Mouse (Mus musculus): ENCODE measurements around the gene Gpr132. TPM values are rescaled to one million over a fixed set of nuclear protein-coding genes. Genes with fewer than 3 reads are reported as not detected.
"Not testable (repeated sequence)": the region's sequence is repeated elsewhere in the genome, so short reads cannot be mapped to it uniquely, and the experiment has no call there.

The Gpr132 gene
- polyA plus RNA-seq, 1 experiment = 4.1 TPM

- DNase-seq (ENCODE audit: low spot score) = no peak
These were observed 14.8 kb downstream of the Gpr132 start for GRCm38 (mm10) chr12:112853050-112853729.

- DNase-seq (ENCODE audit: low spot score) = no peak
These were observed 16.9 kb downstream of the Gpr132 start for GRCm38 (mm10) chr12:112851116-112851515.

DNA sequence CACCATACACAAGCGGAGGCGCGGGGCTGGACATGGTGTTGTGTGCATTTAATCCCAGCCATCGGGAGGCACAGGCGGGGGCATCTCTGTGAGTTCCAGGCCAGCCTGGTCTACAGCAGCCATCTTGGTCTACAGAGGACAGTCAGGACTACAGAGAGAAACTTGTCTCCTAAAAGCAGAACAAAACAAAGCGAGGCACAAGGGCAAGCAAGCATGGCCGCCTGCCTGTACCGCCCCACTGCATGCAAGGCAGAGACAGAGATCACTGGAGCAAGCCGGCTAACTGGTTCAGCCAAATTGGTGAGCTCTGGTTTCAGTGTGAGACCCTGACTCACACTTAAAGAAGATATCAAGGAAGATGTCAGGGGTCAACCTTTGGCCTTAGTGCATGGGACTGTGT is 17.7 kb downstream of the Gpr132 start:
- no peak for DNase-seq (ENCODE audit: low spot score)

GRCm38 (mm10) chr12:112849235-112850022 is 18.6 kb downstream of the Gpr132 start:
- DNase-seq (ENCODE audit: low spot score) = no peak

GRCm38 (mm10) chr12:112847880-112848279 is 20.1 kb downstream of the Gpr132 start:
- no peak for DNase-seq (ENCODE audit: low spot score)

DNA sequence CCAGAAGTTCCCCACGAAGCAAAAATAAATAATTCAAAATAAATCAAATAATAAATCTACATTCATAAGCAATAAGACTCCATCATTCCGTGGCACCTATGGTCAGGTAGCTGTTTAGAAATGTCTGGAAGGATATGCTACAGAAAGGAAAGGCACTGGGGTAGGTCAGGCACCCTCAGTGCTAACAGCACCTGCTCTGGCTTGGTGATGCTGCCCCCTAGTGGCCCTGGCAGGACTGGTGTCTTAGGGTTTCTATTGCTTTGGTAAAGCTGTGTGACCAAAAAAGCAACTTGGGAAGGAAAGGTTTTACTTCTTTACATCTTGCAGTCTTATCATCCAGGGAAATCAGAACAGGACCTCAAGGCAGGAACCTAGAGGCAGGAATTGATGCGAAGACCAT is 24.2 kb downstream of the Gpr132 start:
- DNase-seq (ENCODE audit: low spot score) = peak; percentile 80

DNA sequence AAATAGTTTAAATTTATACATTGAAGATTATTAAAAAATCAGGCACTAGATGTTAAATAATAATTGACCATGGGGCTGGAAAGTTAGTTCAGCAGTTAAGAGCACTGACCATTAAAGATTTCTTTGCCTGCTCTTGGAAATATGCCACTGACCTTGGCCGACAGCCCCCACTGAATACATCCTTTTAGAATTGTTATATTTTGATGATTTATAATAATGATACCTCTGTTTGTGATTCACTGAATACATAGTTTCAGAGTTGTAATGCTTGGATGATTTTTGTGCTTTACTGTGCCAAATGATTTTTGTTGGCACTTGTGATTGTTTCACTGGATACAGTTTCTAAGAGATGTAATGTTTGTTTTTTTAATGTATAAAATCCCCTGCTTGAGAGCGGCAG is 25.9 kb downstream of the Gpr132 start:
- not testable (repeated sequence) for DNase-seq (ENCODE audit: low spot score)

GRCm38 (mm10) chr12:112841338-112841892 is 26.6 kb downstream of the Gpr132 start:
- DNase-seq (ENCODE audit: low spot score) = not testable (repeated sequence)

- DNase-seq (ENCODE audit: low spot score) = no peak
These were observed 27.6 kb downstream of the Gpr132 start for GRCm38 (mm10) chr12:112840209-112841086.

- no peak for DNase-seq (ENCODE audit: low spot score)
These were observed 33.0 kb downstream of the Gpr132 start for GRCm38 (mm10) chr12:112835046-112835445.

DNA sequence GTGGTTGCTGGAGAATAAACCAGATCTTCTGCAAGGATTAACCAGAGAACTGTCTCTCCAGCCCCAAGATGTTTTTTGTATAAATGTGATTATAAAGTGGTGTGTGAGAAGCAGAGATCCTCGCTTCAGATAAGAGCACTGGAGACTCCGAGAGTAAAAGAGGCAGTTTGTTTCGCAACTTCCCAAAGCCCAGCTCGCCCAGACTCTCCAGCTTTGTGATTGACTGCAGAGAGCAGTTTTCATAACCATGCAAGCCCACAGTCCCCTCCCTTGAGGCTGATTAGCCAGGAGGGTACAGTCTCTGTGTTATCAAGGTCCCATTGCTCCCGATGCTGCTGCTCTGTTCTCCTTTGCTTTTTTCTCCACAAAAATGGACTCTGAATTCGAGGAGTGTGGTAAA is 34.5 kb downstream of the Gpr132 start:
- no peak for DNase-seq (ENCODE audit: low spot score)

DNA sequence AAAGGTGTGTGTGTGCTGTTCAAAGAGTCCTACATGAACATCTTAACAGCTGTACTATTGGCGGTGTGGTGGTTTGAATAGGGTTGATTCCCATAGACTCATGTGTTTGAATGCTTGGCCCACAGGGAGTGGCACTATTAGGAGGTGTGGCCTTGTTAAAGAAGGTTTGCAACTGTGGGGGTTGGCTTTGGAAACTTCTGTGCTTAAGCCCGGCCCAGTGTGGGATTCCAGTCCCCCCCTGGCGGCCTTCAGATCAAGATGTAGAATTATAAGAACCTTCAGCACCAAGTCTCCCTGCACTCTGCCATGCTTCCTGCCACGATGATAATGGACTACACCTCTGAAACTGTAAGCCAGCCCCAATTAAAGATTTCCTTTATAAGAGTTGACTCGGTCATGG is 35.6 kb downstream of the Gpr132 start:
- no peak for DNase-seq (ENCODE audit: low spot score)

DNA sequence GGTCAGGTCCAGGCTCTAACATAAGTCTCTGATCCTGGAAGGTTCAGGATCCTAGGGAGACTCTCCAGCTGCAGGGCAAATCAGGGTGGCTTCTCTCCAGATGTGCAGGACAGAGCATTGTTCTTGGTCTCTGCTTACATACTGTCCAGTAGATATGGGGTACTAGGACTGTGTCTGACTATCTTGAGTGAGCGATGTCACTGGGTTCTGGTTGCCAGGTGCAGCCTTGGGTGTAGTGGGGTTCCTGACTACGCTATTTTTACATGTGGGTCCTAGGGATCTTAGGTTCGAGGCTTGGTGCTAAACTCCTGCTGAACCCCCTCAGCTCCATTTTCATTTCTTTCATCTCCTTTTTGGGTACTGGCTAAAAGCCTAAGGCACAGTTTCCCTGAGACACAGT is 37.5 kb downstream of the Gpr132 start:
- DNase-seq (ENCODE audit: low spot score) = no peak

GRCm38 (mm10) chr12:112830141-112830540 is 37.9 kb downstream of the Gpr132 start:
- DNase-seq (ENCODE audit: low spot score) = no peak

- peak; percentile 96 for DNase-seq (ENCODE audit: low spot score)
These were observed 38.7 kb downstream of the Gpr132 start, which contains the start of gene Cdca4 for GRCm38 (mm10) chr12:112829244-112829864. Gene Cdca4, minus strand, starts transcription at chr12:112829423.

DNA sequence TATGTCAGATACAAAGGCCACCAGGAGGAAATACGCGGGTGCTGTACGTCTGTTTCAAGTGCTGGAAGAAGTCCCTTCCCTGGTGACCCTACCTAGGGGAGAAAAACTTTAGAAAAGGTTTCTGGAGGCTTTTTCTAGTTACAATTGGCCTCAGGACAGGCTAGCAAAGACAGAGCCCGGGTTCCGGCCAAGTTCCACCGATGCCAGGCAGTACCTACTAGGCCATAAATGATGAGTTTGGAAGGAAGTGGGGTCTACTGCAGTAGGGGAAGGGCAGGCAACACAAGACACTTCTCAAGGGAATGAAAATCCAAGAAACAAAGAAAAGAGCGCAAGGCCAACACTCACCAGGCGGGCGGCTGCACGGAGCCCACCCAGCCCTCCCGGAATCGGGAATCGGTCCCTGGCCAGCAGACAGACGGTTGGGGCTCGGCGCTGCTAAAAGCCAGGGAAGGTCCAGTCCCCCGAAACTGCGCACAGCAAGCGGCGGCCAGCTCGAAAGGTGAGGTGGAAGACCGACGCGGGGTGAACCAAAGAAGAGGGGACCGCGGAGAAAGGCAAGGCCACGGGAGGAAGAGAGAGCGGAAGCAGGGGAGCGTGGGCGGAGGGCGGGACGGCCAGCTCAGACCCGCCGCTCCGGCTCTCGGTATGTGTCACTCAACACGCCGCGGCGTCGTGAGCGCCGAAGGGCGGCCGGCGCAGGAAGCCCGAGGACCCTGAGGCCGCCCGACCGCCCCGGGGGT is 39.4 kb downstream of the Gpr132 start:
- DNase-seq (ENCODE audit: low spot score) = no peak

DNA sequence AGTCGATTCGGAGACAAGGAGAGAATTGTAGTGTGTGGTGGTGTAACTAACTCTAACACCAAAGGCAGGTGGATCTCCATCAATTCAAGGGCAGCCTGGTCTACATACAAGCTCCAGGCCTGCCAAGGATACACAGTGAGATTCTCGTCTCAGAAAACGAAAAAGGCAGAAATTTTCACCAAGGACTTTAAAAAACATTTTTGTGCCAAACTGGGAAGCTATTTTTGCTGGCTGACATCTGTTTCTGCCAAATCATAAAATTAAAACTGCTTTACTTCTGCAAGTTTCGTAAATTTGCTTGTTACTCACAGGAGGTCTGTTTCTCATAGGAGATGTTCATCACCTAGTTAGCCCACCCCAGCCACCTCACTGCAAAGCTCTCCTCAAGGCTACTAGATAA is 42.1 kb downstream of the Gpr132 start:
- DNase-seq (ENCODE audit: low spot score) = no peak

- DNase-seq (ENCODE audit: low spot score) = no peak
These were observed 44.8 kb downstream of the Gpr132 start for GRCm38 (mm10) chr12:112823221-112823620.

DNA sequence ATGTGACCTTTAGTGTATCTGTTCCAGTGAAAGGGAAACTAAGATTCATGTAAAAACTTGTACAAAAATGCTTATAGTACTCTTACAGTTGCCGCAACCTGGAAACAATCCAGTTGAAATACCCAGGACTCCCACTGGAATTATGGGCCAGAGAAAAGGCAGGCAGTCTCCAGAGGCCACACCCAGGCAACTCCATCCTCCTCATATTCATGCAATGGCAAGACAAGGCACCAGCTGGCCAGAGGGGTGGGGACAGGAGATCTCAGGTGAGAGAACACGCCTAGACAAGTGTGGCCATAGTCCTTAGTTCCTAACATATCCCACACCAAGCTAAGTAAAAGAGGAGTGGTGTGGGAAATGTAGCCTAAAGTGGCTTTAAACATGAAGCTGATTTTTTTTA is 45.4 kb downstream of the Gpr132 start:
- DNase-seq (ENCODE audit: low spot score) = no peak

GRCm38 (mm10) chr12:112821974-112822373 is 46.1 kb downstream of the Gpr132 start:
- DNase-seq (ENCODE audit: low spot score) = no peak

DNA sequence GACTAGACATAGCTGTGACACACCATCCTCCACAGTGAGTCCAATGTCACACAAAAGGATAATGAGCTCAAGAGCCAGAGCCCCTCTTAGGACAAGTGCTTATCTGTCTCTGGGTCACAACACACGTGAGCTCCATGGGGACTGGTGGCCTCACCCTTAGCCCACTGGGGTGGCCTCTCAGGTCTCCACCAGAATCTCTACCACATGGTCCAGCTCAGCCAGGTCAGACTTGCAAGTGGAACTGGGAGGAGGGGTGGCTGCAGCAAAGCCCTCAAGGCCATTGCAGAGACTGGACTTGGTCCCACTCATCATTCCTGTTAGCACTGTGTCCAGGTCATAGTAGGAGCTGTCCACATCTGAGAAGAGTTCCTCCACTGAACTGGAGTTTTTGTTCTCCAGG is 46.8 kb downstream of the Gpr132 start:
- DNase-seq (ENCODE audit: low spot score) = no peak
